Mouse (Mus musculus) MEL (cell line): ENCODE measurements at regions not wholly inside any gene's neighbourhood (a gene's known extent, or its start where the extent isn't known, plus 50 kb on each side); places are given as distances from the start of the nearest gene placed in this dataset.

Experiments used
- DNase-seq: peaks from one replicate; pipeline ENCODE4 v3.0.0; 2011; ENCODE audit warnings: low read depth, low spot score
- H3K27ac ChIP-seq: 2 replicates; pipeline ENCODE4 v1.5.1; 2012; ENCODE audit warnings: low read depth, mild to moderate bottlenecking, control low read depth, low read length, moderate library complexity; ENCODE audit not compliant: control insufficient read depth
- H3K27me3 ChIP-seq, 2 experiments: fragments of 150-350 bp in 1 of 2; sonication (generic) in 1 of 2; 2 replicates each; pipeline ENCODE4 v1.6.1; 2012; ENCODE audit warnings: low read length in 2 of 2, mild to moderate bottlenecking in 2 of 2, improper control_type of control experiment in 1 of 2, moderate library complexity in 1 of 2; ENCODE audit not compliant: insufficient read depth in 2 of 2, control insufficient read depth in 1 of 2
- H3K36me3 ChIP-seq, 2 experiments: 2 replicates each; pipeline ENCODE4 v1.6.1; 2012 to 2014; ENCODE audit warnings: low read length in 2 of 2, improper control_type of control experiment in 1 of 2, inconsistent platforms in 1 of 2, mild to moderate bottlenecking in 1 of 2; ENCODE audit not compliant: insufficient read depth in 2 of 2, control insufficient read depth in 1 of 2
- H3K4me1 ChIP-seq, 2 experiments: fragments of 150-350 bp in 1 of 2; sonication (generic) in 1 of 2; 2 replicates each; pipeline ENCODE4 v1.6.1; 2012; ENCODE audit warnings: low read length in 2 of 2, improper control_type of control experiment in 1 of 2, mild to moderate bottlenecking in 1 of 2; ENCODE audit not compliant: insufficient read depth in 2 of 2, control insufficient read depth in 1 of 2
- H3K4me3 ChIP-seq, 2 experiments: fragments of 150-350 bp in 1 of 2; sonication (generic) in 1 of 2; 2 replicates each; pipeline ENCODE4 v1.5.1; 2012; ENCODE audit warnings: low read depth in 2 of 2, low read length in 2 of 2, mild to moderate bottlenecking in 2 of 2, moderate library complexity in 2 of 2, control low read depth in 1 of 2, improper control_type of control experiment in 1 of 2; ENCODE audit not compliant: control insufficient read depth in 1 of 2, insufficient read depth in 1 of 2
- H3K79me2 ChIP-seq: 2 replicates; pipeline ENCODE4 v1.6.1; 2012; ENCODE audit warnings: mild to moderate bottlenecking, low read length, moderate library complexity; ENCODE audit not compliant: control insufficient read depth, poor library complexity, insufficient read depth
- H3K9ac ChIP-seq: 2 replicates; pipeline ENCODE4 v1.6.1; 2012; ENCODE audit warnings: low read depth, mild to moderate bottlenecking, control low read depth, low read length, moderate library complexity; ENCODE audit not compliant: control insufficient read depth, poor library complexity, severe bottlenecking
- H3K9me3 ChIP-seq: fragments of 150-350 bp; sonication (generic); replicated peaks from 2 replicates; pipeline ENCODE4 v1.6.1; 2012; ENCODE audit warnings: mild to moderate bottlenecking, low read length, improper control_type of control experiment, moderate library complexity; ENCODE audit not compliant: insufficient read depth
- CHD2 ChIP-seq: IDR thresholded peaks from 2 replicates; pipeline ENCODE4 v1.6.1; 2011; ENCODE audit warnings: low read length, improper control_type of control experiment
- CTCF ChIP-seq, 3 experiments: IDR thresholded peaks in 2 of 3; conservative IDR thresholded peaks in 1 of 3; 2 replicates each; pipeline ENCODE4 v1.5.1; 2011 to 2012; ENCODE audit warnings: low read length in 3 of 3, low read depth in 2 of 3, mild to moderate bottlenecking in 2 of 3, improper control_type of control experiment in 1 of 3, inconsistent platforms in 1 of 3, mixed read lengths in 1 of 3, moderate library complexity in 1 of 3; ENCODE audit not compliant: control insufficient read depth in 1 of 3, insufficient read depth in 1 of 3, poor library complexity in 1 of 3, severe bottlenecking in 1 of 3
- ETS1 ChIP-seq: IDR thresholded peaks from 2 replicates; pipeline ENCODE4 v1.6.1; 2012; ENCODE audit warnings: low read depth, mild to moderate bottlenecking, inconsistent platforms, low read length, improper control_type of control experiment, moderate library complexity
- GATA1 ChIP-seq: IDR thresholded peaks from 2 replicates; pipeline ENCODE4 v1.6.1; 2011; ENCODE audit warnings: low read depth, low read length, improper control_type of control experiment
- JUND ChIP-seq: IDR thresholded peaks from 2 replicates; pipeline ENCODE4 v1.6.1; 2011; ENCODE audit warnings: low read depth, mild to moderate bottlenecking, improper control_type of control experiment, low read length
- MAX ChIP-seq: IDR thresholded peaks from 2 replicates; pipeline ENCODE4 v1.6.1; 2011; ENCODE audit warnings: low read length, improper control_type of control experiment
- MEF2A ChIP-seq: IDR thresholded peaks from 2 replicates; pipeline ENCODE4 v1.6.1; 2014; ENCODE audit warnings: low read depth, mild to moderate bottlenecking, inconsistent platforms, low read length, improper control_type of control experiment; ENCODE audit not compliant: poor library complexity, insufficient replicate concordance, severe bottlenecking; ENCODE audit errors: extremely low read depth
- NELFE ChIP-seq: IDR thresholded peaks from 2 replicates; pipeline ENCODE4 v1.6.1; 2011; ENCODE audit warnings: low read depth, low read length, improper control_type of control experiment
- NRF1 ChIP-seq: IDR thresholded peaks from 2 replicates; pipeline ENCODE4 v1.6.1; 2014; ENCODE audit warnings: low read depth, mild to moderate bottlenecking, inconsistent platforms, low read length, improper control_type of control experiment, moderate library complexity; ENCODE audit not compliant: poor library complexity, insufficient read depth, severe bottlenecking
- POLR2AphosphoS2 ChIP-seq: IDR thresholded peaks from 2 replicates; pipeline ENCODE4 v1.6.1; 2011; ENCODE audit warnings: low read length, improper control_type of control experiment
- TCF12 ChIP-seq: IDR thresholded peaks from 2 replicates; pipeline ENCODE4 v1.6.1; 2014; ENCODE audit warnings: low read depth, mild to moderate bottlenecking, inconsistent platforms, low read length, improper control_type of control experiment, moderate library complexity
- UBTF ChIP-seq: IDR thresholded peaks from 2 replicates; pipeline ENCODE4 v1.6.1; 2012; ENCODE audit warnings: low read depth, mild to moderate bottlenecking, inconsistent platforms, low read length, improper control_type of control experiment, moderate library complexity, borderline replicate concordance; ENCODE audit not compliant: insufficient read depth
- USF1 ChIP-seq: IDR thresholded peaks from 2 replicates; pipeline ENCODE4 v1.6.1; 2014; ENCODE audit warnings: low read depth, mild to moderate bottlenecking, inconsistent platforms, low read length, improper control_type of control experiment, moderate library complexity
- USF2 ChIP-seq, 2 experiments: IDR thresholded peaks; 2 replicates each; pipeline ENCODE4 v1.6.1; 2011 to 2012; ENCODE audit warnings: improper control_type of control experiment in 2 of 2, low read length in 2 of 2, borderline replicate concordance in 1 of 2, inconsistent platforms in 1 of 2, low read depth in 1 of 2, mild to moderate bottlenecking in 1 of 2; ENCODE audit not compliant: insufficient read depth in 1 of 2
- ZC3H11A ChIP-seq: IDR thresholded peaks from 2 replicates; pipeline ENCODE4 v1.6.1; 2012; ENCODE audit warnings: low read depth, mild to moderate bottlenecking, inconsistent platforms, low read length, improper control_type of control experiment

GRCm38 (mm10) chr17:47271979-47272677, 96.6 kb upstream of the Mrps10 start:
- H3K9me3 ChIP-seq, result no peaks in the 10 kb centered on the region
- H3K4me1 ChIP-seq, result peaks cover 0 to 17% of the 10 kb centered on the region in 2 experiments; a peak in 3 of 4 replicates
- DNase-seq, result no peak

GRCm38 (mm10) chr17:47269053-47269891, 99.4 kb upstream of the Mrps10 start:
- Histone ChIP-seq H3K27me3 (no peaks in the 10 kb centered on the region), H3K4me3 (no peak overlapping the region), H3K36me3 (peaks cover 0 to 13% of the 10 kb centered on the region in 2 experiments; a peak in 2 of 4 replicates), H3K27ac (no peak overlapping the region), H3K4me1 (peaks cover 0 to 15% of the 10 kb centered on the region in 2 experiments; a peak in 3 of 4 replicates), H3K9me3 (no peaks in the 10 kb centered on the region), H3K9ac (no peak overlapping the region)
- no peak for DNase-seq
- TF ChIP-seq TCF12 (no peak), CHD2 (no peak), USF2 (IDR thresholded peaks at IDR 0.05; ENCODE audit: borderline replicate concordance in 1 of 2, insufficient read depth in 1 of 2, low read depth in 1 of 2, low read length in 2 of 2) (no peak), POLR2AphosphoS2 (no peak), NELFE (no peak), UBTF (no peak), CTCF (IDR thresholded peaks at IDR 0.05 in 2 of 3, conservative IDR thresholded peaks at IDR 0.05 in 1 of 3; ENCODE audit: control insufficient read depth in 1 of 3, insufficient read depth in 1 of 3, low read depth in 2 of 3, low read length in 3 of 3, poor library complexity in 1 of 3, severe bottlenecking in 1 of 3) (no peak), NRF1 (no peak), JUND (no peak), ZC3H11A (no peak), USF1 (no peak), MEF2A (no peak)
- TF ChIP-seq, all 39 proteins: peak for 0
- no peaks in the 10 kb centered on the region for H3K79me2 ChIP-seq

More at GRCm38 (mm10) chr17:47271979-47272677, 96.6 kb upstream of the Mrps10 start:
- peaks cover 0 to 13% of the 10 kb centered on the region in 2 experiments; a peak in 2 of 4 replicates for H3K36me3 ChIP-seq
- TF ChIP-seq ETS1 (no peak), GATA1 (0 out of 2 replicates have a peak, but pooled peaks have one; percentile 5), MAX (no peak)
- TF ChIP-seq, all 39 proteins: peak for 1
- H3K9ac ChIP-seq, result no peak overlapping the region
- H3K4me3 ChIP-seq, result no peak overlapping the region
- H3K79me2 ChIP-seq, result no peaks in the 10 kb centered on the region
- no peaks in the 10 kb centered on the region for H3K27me3 ChIP-seq
- H3K27ac ChIP-seq, result no peak overlapping the region
